Mouse (Mus musculus): ENCODE results near the gene Vps33a. TPM values are rescaled to one million over a fixed set of nuclear protein-coding genes. Genes with fewer than 3 reads are reported as not detected.

Vps33a gene
- polyA plus RNA-seq, 1 experiment from 2014 or later, result 49.8 TPM

- Histone ChIP-seq H3K9me3 (ENCODE audit: control insufficient read depth, low read length) (no peaks in the 10 kb centered on the region), H3K27me3 (ENCODE audit: control insufficient read depth, insufficient read depth, low read length) (no peaks in the 10 kb centered on the region), H3K9ac (no peak within 1 kb of the TSS), H3K27ac (no peak within 1 kb of the TSS), H3K36me3 (replicated peaks; ENCODE audit: control insufficient read depth, insufficient read depth) (no peaks in the 10 kb centered on the region), H3K4me1 (replicated peaks; ENCODE audit: control insufficient read depth, insufficient read depth, low read length) (peaks cover 8% of the 10 kb centered on the region; the same call in 1 of the 2 replicates), H3K4me2 (replicated peaks) (peak within 1 kb of the TSS; percentile 53), H3K4me3 (replicated peaks; ENCODE audit: low read length) (peak within 1 kb of the TSS; percentile 4; the same call in 1 of the 2 replicates)
- no peak for ATAC-seq (ENCODE audit: low FRiP score)
- peak; percentile 44 for DNase-seq (ENCODE audit: low spot score)
- 10% methylated on average over 25 of the region's 25 CpGs for WGBS
Observed at GRCm38 (mm10) chr5:123489112-123489785, 83.6 kb downstream of the Vps33a start, which contains the start of the genes Lrrc43 and Il31. Gene Lrrc43 (plus strand): TSS chr5:123489305. Gene Il31 (minus strand): TSS chr5:123489489.

GRCm38 (mm10) chr5:123487659-123488395, 85.0 kb downstream of the Vps33a start:
- Histone ChIP-seq H3K9me3 (ENCODE audit: control insufficient read depth, low read length) (no peaks in the 10 kb centered on the region), H3K4me2 (replicated peaks) (no peak overlapping the region), H3K27ac (no peak overlapping the region), H3K4me1 (replicated peaks; ENCODE audit: control insufficient read depth, insufficient read depth, low read length) (peaks cover 8% of the 10 kb centered on the region; the same call in 1 of the 2 replicates), H3K9ac (no peak overlapping the region), H3K4me3 (replicated peaks; ENCODE audit: low read length) (no peak overlapping the region), H3K27me3 (ENCODE audit: control insufficient read depth, insufficient read depth, low read length) (no peaks in the 10 kb centered on the region), H3K36me3 (replicated peaks; ENCODE audit: control insufficient read depth, insufficient read depth) (no peaks in the 10 kb centered on the region)
- 86% methylated on average over 11 of the region's 11 CpGs for WGBS
- DNase-seq (ENCODE audit: low spot score) (no peak), ATAC-seq (ENCODE audit: low FRiP score) (no peak)

Small RNA genes lying within 50 kb of the gene (microRNA-seq; reads per million reads assigned to microRNA genes)
- gene Mir7647, result 0.48 reads per million

Other genes starting within 250 kb of the Vps33a start
- 35.6 and 36.5 TPM in 2 replicates for gene Bcl7a, start 229.2 kb downstream of the Vps33a start, polyA plus RNA-seq (2014; fragmentation: Nextera tagmentation; extraction: Ambion mirVana)
- 21.1 and 21.7 TPM in 2 replicates for gene Mlxip, start 178.2 kb downstream of the Vps33a start, polyA plus RNA-seq (2014; fragmentation: Nextera tagmentation; extraction: Ambion mirVana)
- 0.43 and 0.89 TPM in 2 replicates for gene Lrrc43, start 83.7 kb downstream of the Vps33a start, polyA plus RNA-seq (2014; fragmentation: Nextera tagmentation; extraction: Ambion mirVana)
- gene Il31, start 83.5 kb downstream of the Vps33a start, polyA plus RNA-seq (2014; fragmentation: Nextera tagmentation; extraction: Ambion mirVana), result not detected in 2 replicates
- 1.2 and 2.0 TPM in 2 replicates for gene B3gnt4, start 62.6 kb downstream of the Vps33a start, polyA plus RNA-seq (2014; fragmentation: Nextera tagmentation; extraction: Ambion mirVana)
- gene Diablo, start 48.9 kb downstream of the Vps33a start, polyA plus RNA-seq (2014; fragmentation: Nextera tagmentation; extraction: Ambion mirVana), result 105 and 110 TPM in 2 replicates
- gene Gm49027, start 47.5 kb downstream of the Vps33a start, polyA plus RNA-seq (2014; fragmentation: Nextera tagmentation; extraction: Ambion mirVana), result 0.67 and 0.74 TPM in 2 replicates
- 70.7 and 72.9 TPM in 2 replicates for gene Clip1, start 111.6 kb upstream of the Vps33a start, polyA plus RNA-seq (2014; fragmentation: Nextera tagmentation; extraction: Ambion mirVana)
- gene Zcchc8, start 148.1 kb upstream of the Vps33a start, polyA plus RNA-seq (2014; fragmentation: Nextera tagmentation; extraction: Ambion mirVana), result 55.5 and 61.0 TPM in 2 replicates
- 118 and 121 TPM in 2 replicates for gene Rsrc2, start 176.4 kb upstream of the Vps33a start, polyA plus RNA-seq (2014; fragmentation: Nextera tagmentation; extraction: Ambion mirVana)
- gene Kntc1, start 176.7 kb upstream of the Vps33a start, polyA plus RNA-seq (2014; fragmentation: Nextera tagmentation; extraction: Ambion mirVana), result 5.0 and 5.8 TPM in 2 replicates